Mouse (Mus musculus): ENCODE measurements at regions not wholly inside any gene's neighbourhood (a gene's known extent, or its start where the extent isn't known, plus 50 kb on each side); places are given as distances from the start of the nearest gene placed in this dataset.

DNA sequence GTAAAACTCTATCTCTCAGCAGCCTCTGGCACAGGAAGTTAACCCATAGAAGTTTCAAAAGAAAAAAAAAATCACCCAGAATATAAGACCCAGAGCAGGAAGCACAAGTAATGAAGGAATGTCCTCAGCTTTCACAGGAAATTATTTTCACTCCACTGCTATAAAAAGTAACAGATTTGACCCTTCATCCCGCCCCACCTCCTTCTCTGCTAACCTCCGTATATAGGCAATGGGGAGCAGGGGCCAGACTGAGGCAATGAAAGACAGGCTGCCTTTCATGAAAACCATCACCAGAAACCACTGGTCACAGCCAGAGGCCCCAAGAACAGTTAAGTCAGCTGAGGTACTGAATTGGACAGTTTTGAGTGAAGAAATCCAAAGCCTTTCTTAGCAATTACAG lies 654.9 kb downstream of the Gsdmc2 start:
- no peak for TF ChIP-seq USF1 (IDR thresholded peaks at IDR 0.05; ENCODE audit: low read depth)
- no peak for TF ChIP-seq REST (IDR thresholded peaks at IDR 0.05; ENCODE audit: insufficient read depth, insufficient read length)
- no peak for TF ChIP-seq E2F4 (IDR thresholded peaks at IDR 0.05; ENCODE audit: insufficient read depth)
- no peak for TF ChIP-seq TCF3 (IDR thresholded peaks at IDR 0.05; ENCODE audit: insufficient read length, low read depth)
- TF ChIP-seq MYOG (IDR thresholded peaks at IDR 0.05; ENCODE audit: control insufficient read depth in 1 of 3, insufficient read depth in 1 of 3, insufficient read length in 2 of 3, low read depth in 2 of 3) = no peak
- TF ChIP-seq MAX (IDR thresholded peaks at IDR 0.05; ENCODE audit: low read depth) = no peak
- TF ChIP-seq TCF12 (IDR thresholded peaks at IDR 0.05; ENCODE audit: insufficient read depth, poor library complexity, severe bottlenecking) = no peak
- TF ChIP-seq POLR2AphosphoS2 (IDR thresholded peaks at IDR 0.05; ENCODE audit: insufficient read length, low read depth) = no peak
- TF ChIP-seq POLR2A (IDR thresholded peaks at IDR 0.05; ENCODE audit: insufficient read length, low read depth) = no peak
- TF ChIP-seq MYOD1 (IDR thresholded peaks at IDR 0.05; ENCODE audit: control insufficient read depth in 1 of 3, insufficient read length in 2 of 3, low read depth in 2 of 3) = no peak
- TF ChIP-seq SRF (IDR thresholded peaks at IDR 0.05; ENCODE audit: control insufficient read depth, insufficient read length, low read depth) = no peak
- TF ChIP-seq CEBPB (IDR thresholded peaks at IDR 0.05; ENCODE audit: insufficient read depth, poor library complexity, severe bottlenecking) = no peak
- H3ac ChIP-seq (ENCODE audit: control insufficient read depth, insufficient read length) = no peak overlapping the region
- H3K4me2 ChIP-seq (ENCODE audit: low read depth) = no peak overlapping the region
- H3K36me3 ChIP-seq (ENCODE audit: control insufficient read depth, insufficient read depth) = no peaks in the 10 kb centered on the region
- H3K27me3 ChIP-seq (ENCODE audit: control insufficient read depth, insufficient read depth, insufficient read length) = no peaks in the 10 kb centered on the region
- no peaks in the 10 kb centered on the region for H3K79me2 ChIP-seq (ENCODE audit: control insufficient read depth, insufficient read depth)
- no peak overlapping the region for H3K4me3 ChIP-seq

DNA sequence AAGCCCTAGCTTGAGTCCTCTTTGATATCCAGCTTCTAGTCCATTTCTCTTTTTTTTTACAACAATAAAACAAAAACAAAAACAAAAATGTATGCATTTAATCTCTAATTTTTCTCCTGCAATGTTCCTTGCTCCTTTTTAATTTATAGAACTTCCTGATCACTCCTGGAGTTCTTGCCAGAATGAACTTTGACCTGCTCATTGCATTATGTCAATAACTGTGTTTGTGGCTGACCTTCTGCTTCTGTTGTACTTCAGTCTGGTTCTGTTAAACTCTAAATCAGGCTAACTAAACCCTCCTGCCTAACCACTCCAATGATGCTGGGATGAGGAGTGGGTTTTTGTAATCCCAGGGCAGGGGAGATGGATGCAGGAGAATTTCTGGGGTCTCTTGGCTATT lies 674.0 kb downstream of the Gsdmc2 start:
- H3K36me3 ChIP-seq (ENCODE audit: control insufficient read depth, insufficient read depth) = no peaks in the 10 kb centered on the region
- no peak for TF ChIP-seq REST (IDR thresholded peaks at IDR 0.05; ENCODE audit: insufficient read depth, insufficient read length)
- no peak for TF ChIP-seq MYOG (IDR thresholded peaks at IDR 0.05; ENCODE audit: control insufficient read depth in 1 of 3, insufficient read depth in 1 of 3, insufficient read length in 2 of 3, low read depth in 2 of 3)
- TF ChIP-seq TCF12 (IDR thresholded peaks at IDR 0.05; ENCODE audit: insufficient read depth, poor library complexity, severe bottlenecking) = no peak
- TF ChIP-seq POLR2AphosphoS2 (IDR thresholded peaks at IDR 0.05; ENCODE audit: insufficient read length, low read depth) = no peak
- TF ChIP-seq TCF3 (IDR thresholded peaks at IDR 0.05; ENCODE audit: insufficient read length, low read depth) = no peak
- no peak for TF ChIP-seq MYOD1 (IDR thresholded peaks at IDR 0.05; ENCODE audit: control insufficient read depth in 1 of 3, insufficient read length in 2 of 3, low read depth in 2 of 3)
- TF ChIP-seq CEBPB (IDR thresholded peaks at IDR 0.05; ENCODE audit: insufficient read depth, poor library complexity, severe bottlenecking) = no peak
- no peak for TF ChIP-seq POLR2A (IDR thresholded peaks at IDR 0.05; ENCODE audit: insufficient read length, low read depth)
- TF ChIP-seq USF1 (IDR thresholded peaks at IDR 0.05; ENCODE audit: low read depth) = no peak
- TF ChIP-seq SRF (IDR thresholded peaks at IDR 0.05; ENCODE audit: control insufficient read depth, insufficient read length, low read depth) = no peak
- no peak for TF ChIP-seq E2F4 (IDR thresholded peaks at IDR 0.05; ENCODE audit: insufficient read depth)
- no peak for TF ChIP-seq MAX (IDR thresholded peaks at IDR 0.05; ENCODE audit: low read depth)
- no peak overlapping the region for H3K4me3 ChIP-seq
- H3K79me2 ChIP-seq (ENCODE audit: control insufficient read depth, insufficient read depth) = no peaks in the 10 kb centered on the region
- H3K27me3 ChIP-seq (ENCODE audit: control insufficient read depth, insufficient read depth, insufficient read length) = no peaks in the 10 kb centered on the region
- H3ac ChIP-seq (ENCODE audit: control insufficient read depth, insufficient read length) = no peak overlapping the region
- no peak overlapping the region for H3K4me2 ChIP-seq (ENCODE audit: low read depth)

DNA sequence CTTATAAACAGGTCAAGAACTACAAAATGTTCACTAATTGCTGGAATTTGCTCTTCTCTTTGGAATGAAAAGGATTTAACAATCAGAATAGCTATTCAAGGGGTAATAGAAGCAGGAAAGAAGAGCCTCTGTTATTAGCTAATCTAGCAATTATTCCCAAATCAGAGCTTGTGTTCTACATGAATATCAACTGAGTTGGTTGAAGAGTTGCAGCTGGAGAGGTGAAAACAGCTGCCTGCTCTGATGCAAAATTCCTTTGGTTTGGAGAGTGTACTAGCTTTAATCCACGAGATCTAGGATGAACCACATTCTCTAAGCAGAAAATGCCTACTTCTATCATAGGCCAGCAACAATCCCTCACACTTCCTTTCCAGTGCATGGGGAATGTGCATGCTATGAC lies 674.8 kb downstream of the Gsdmc2 start:
- Histone ChIP-seq H3K79me2 (ENCODE audit: control insufficient read depth, insufficient read depth) (no peaks in the 10 kb centered on the region), H3K27me3 (ENCODE audit: control insufficient read depth, insufficient read depth, insufficient read length) (no peaks in the 10 kb centered on the region), H3K36me3 (ENCODE audit: control insufficient read depth, insufficient read depth) (no peaks in the 10 kb centered on the region), H3K4me2 (ENCODE audit: low read depth) (no peak overlapping the region), H3ac (ENCODE audit: control insufficient read depth, insufficient read length) (no peak overlapping the region), H3K4me3 (no peak overlapping the region)
- TF ChIP-seq REST (IDR thresholded peaks at IDR 0.05; ENCODE audit: insufficient read depth, insufficient read length) = no peak
- no peak for TF ChIP-seq E2F4 (IDR thresholded peaks at IDR 0.05; ENCODE audit: insufficient read depth)
- TF ChIP-seq MYOD1 (IDR thresholded peaks at IDR 0.05; ENCODE audit: control insufficient read depth in 1 of 3, insufficient read length in 2 of 3, low read depth in 2 of 3) = peak in 1 of 3 experiments; percentile 55
- TF ChIP-seq SRF (IDR thresholded peaks at IDR 0.05; ENCODE audit: control insufficient read depth, insufficient read length, low read depth) = no peak

DNA sequence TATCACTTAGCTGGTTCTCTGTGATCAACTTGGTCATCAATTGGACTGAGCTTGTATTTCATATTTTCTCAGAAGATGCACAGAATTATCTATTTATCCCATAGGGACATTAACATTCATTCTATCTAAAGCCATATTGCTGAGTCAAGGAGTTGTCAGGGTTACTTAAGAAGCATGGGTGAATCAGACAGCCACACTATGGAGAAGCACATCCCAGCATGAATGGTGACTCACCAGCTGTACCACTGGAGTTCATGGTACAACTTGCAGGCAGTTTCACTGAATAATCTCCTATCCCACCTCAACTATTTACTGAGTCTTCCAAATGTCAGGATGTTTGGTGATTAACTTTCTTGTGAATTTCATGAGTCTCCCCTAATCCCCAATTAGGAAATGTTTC lies 678.6 kb downstream of the Gsdmc2 start:
- Histone ChIP-seq H3K4me3 (no peak overlapping the region), H3K79me2 (ENCODE audit: control insufficient read depth, insufficient read depth) (no peaks in the 10 kb centered on the region), H3K36me3 (ENCODE audit: control insufficient read depth, insufficient read depth) (no peaks in the 10 kb centered on the region), H3K27me3 (ENCODE audit: control insufficient read depth, insufficient read depth, insufficient read length) (no peaks in the 10 kb centered on the region), H3ac (ENCODE audit: control insufficient read depth, insufficient read length) (no peak overlapping the region), H3K4me2 (ENCODE audit: low read depth) (no peak overlapping the region)
- TF ChIP-seq MYOD1 (IDR thresholded peaks at IDR 0.05; ENCODE audit: control insufficient read depth in 1 of 3, insufficient read length in 2 of 3, low read depth in 2 of 3) (peak in 1 of 3 experiments; percentile 16), CEBPB (IDR thresholded peaks at IDR 0.05; ENCODE audit: insufficient read depth, poor library complexity, severe bottlenecking) (no peak)

DNA sequence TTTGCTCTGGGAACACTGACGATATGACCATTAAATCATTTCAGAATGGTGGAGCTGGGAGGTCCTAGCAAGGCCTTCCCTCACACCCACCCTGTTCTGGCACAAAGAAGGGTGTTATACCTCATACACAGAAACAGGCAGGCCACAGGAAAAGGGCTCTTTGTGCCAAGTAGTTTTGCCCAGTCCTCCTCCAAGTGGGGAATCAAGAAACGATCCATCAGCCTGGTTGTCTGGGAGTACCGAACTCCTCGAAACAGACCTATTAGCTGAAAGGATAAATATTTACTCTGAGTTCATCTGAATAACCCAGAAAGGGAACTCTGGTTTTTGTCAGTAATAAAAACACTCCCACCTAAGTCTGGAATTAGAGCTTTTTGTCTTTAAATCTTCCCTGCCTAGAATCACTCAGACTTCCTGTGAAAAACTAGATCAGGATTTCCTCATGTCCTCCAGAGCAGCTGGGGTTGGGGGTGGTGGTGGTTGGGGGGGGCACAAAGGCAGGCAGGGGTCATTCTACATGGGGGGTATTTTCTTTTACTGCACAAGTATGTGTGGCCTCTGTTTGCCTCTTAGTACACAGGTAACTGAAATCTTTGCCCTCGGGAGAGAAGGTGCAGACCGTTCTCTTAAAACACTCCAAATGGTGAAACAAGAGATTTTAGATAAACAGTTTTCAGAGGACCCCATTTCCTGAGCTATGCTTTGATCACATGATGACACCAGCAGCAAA lies 681.3 kb downstream of the Gsdmc2 start:
- no peaks in the 10 kb centered on the region for H3K27me3 ChIP-seq (ENCODE audit: control insufficient read depth, insufficient read depth, insufficient read length)
- H3K4me2 ChIP-seq (ENCODE audit: low read depth) = no peak overlapping the region
- H3K4me3 ChIP-seq = no peak overlapping the region
- no peaks in the 10 kb centered on the region for H3K79me2 ChIP-seq (ENCODE audit: control insufficient read depth, insufficient read depth)
- no peak for TF ChIP-seq E2F4 (IDR thresholded peaks at IDR 0.05; ENCODE audit: insufficient read depth)
- H3K36me3 ChIP-seq (ENCODE audit: control insufficient read depth, insufficient read depth) = no peaks in the 10 kb centered on the region
- H3ac ChIP-seq (ENCODE audit: control insufficient read depth, insufficient read length) = no peak overlapping the region
